Mouse (Mus musculus): ENCODE data around the gene Rcvrn. TPM values are rescaled to one million over a fixed set of nuclear protein-coding genes. Genes with fewer than 3 reads are reported as not detected.

The Rcvrn gene
- total RNA-seq, 1 experiment from 2014 or later, result not detected

DNA sequence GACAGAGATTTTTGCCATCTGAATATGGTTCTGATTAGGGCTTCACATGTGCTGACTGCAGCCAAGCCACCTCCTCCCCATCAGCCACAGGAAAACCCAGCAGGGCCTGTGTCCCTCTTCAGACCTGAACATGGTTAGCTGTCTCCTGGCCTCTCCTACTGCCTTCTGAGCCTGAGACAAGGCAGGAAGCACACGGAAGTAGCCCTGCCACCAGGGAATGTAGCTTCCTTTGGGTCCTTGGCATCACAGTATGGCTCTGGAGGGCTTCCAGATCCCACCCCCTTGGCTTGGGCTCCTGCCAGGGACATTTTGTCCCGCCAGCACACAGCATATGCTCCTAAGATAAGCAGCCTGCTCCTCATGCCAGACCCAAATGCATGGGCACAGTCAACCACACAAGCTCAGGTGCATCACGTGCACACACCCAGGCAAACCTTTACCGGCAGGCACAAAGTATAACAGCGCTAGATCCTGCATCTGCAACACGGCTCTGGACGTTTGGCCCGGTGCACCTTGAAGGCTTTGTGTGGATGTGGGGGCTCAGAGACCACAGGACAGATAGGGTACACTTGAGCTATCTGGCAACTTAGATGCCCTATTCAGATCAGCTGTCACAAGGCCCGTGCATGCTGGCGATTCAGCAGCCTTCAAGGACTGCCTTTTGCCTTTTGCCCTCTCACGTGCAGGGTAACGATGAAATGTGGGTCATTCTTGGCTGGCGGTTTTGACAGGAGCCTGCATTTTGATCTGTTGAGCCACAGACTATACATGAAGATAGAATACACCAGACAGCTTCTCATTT lies 27.4 kb upstream of the Rcvrn start:
- peak; percentile 50 for ATAC-seq (replicated peaks; ENCODE audit: low read depth, poor library complexity, severe bottlenecking)

DNA sequence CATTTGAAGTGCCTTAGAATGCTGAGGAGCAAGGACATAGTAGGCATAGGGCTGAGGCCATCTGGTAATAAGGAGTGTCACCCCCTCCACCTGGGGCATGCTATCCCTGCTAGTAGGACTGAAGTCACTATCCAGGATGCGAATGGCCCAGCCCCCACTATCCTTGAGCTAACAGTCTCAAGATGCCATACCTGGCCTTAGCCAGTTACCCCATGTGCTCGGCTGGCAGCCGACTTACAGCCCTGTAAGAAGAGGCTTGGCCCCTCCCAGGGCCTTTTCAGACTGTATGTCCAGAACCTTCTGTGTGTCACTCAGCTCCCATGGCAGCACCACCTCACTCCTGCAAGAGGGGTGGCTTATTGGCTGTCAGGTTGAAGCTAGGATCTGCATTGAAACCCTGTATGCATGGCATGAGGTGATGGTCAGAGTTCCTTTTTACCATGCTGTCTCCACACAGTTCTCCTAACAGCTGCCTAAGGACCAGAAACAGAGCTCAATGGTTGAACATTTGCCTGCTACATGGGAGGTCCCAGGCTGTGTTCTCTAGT lies 26.6 kb upstream of the Rcvrn start:
- ATAC-seq (replicated peaks; ENCODE audit: low read depth, poor library complexity, severe bottlenecking), result no peak

DNA sequence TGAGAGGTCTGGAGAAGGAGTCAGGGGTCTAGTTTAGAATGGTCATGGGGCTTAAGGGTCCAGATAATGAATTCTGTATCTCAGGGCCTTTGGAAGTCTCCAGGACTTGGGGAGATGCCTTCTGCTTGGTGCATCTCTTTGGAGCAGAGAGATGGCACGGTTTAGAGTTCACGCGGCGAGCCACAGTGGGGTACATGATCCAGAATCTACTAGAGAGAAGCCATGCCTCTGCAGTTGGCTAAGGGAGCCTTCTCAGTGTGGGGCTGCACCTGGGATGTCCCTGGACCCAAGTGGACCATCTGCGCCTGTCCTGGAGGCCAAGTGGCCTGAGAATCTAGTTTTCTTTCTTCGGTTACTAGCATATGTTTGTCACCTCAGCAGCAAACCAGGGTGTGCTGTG lies 25.1 kb upstream of the Rcvrn start:
- ATAC-seq (replicated peaks; ENCODE audit: low read depth, poor library complexity, severe bottlenecking), result no peak

DNA sequence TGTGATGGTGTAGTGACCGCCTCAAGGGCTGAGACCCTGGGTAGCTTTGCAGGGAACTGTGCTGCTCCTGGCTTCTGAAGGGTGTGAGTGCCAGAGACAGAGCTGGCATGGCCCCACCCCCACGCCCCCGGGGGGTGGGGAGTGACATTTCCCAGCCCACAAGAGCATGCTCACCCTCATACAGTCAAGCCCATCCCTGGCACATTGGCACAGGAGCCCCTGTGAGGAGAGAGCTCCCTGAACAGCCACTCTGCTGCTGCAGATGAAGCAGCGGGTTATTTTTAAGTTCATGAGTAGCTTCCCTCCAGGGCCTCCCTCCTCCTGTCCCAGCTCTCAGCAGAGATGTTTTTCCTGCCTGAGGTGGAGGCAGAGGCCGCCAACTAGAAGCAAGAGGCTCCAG lies 23.0 kb upstream of the Rcvrn start:
- no peak for ATAC-seq (replicated peaks; ENCODE audit: low read depth, poor library complexity, severe bottlenecking)

DNA sequence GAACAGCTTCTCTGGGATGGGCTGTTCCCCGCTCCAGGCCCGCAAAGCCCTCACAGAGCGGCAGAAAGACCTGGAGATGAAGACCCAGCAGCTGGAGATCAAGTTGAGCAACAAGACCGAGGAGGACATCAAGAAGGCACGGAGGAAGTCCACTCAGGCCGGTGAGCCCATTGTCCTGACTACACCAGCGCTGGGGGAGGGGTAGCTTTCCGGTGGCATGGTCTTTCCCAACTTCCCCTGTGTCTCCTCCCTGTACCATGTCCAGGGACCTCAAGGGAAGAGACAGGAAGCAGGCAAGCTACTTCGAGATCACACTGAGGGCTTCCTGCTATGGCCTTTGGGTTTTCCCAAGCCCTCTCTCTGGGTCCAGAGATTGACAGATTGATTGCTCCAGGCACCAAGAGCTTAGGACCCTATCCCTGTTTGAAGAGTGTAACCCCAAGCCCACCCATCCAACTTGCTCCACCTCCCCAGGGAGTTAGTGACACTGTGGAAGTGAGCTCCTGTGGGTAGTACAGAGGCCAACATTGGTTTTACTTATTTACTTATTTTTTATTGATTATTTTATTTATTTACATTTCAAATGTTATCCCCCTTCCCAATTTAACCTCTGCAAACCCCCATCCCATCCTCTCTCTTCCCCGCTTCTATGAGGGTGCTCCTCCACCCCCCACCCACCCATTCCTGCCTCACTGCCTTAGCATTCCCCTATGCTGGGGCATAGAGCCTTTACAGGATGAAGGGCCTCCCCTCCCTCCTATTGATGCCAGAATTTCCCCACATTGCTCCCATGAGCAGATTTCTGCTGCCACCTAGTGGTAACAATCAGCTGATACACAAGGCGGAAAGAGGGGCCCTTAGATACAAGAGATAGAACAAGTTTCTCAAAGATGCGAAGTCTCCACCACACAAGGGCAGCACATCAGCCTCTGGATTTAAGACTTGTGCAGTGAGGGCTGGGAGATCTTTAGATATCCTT lies 19.3 kb upstream of the Rcvrn start:
- peak; percentile 74 for ATAC-seq (replicated peaks; ENCODE audit: low read depth, poor library complexity, severe bottlenecking)

DNA sequence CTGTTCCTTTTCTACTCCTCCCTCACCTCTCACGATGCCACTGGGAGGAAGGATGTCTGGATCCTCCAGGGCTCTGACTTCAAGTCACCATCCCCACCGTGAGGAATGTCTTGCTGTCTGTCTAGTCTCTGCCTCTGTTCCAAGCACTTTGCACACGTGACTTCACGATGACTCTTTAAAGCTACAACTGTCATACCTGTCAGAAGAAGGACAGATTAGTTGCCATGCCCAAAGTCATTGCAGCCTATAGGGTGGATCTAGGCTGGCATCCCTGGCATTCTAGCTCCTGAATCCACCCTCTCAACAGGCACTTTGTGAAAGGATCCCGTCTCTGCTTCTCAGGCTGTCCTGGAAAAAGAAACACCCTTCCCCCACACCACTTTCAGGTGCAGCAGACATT lies 15.8 kb upstream of the Rcvrn start:
- ATAC-seq (replicated peaks; ENCODE audit: low read depth, poor library complexity, severe bottlenecking), result no peak

DNA sequence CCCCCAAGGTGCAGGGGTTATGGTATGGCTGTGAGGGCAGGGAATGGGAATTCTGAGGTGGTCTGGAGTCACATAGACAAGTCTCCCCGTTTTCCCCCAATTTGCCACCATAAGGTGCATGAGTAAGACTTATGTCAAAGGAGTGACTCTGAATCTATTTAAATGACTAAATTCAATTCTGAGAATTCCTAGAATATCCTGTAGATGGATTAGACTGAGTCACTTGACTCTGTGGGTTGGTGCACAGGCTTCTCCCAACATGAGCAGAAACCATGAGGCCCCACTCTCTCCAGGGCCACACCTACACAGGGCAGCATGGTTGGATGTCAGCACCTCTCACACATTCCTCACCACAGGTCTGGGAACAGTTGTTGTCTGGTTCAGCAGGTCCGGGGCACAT lies 15.2 kb upstream of the Rcvrn start:
- ATAC-seq (replicated peaks; ENCODE audit: low read depth, poor library complexity, severe bottlenecking), result no peak

DNA sequence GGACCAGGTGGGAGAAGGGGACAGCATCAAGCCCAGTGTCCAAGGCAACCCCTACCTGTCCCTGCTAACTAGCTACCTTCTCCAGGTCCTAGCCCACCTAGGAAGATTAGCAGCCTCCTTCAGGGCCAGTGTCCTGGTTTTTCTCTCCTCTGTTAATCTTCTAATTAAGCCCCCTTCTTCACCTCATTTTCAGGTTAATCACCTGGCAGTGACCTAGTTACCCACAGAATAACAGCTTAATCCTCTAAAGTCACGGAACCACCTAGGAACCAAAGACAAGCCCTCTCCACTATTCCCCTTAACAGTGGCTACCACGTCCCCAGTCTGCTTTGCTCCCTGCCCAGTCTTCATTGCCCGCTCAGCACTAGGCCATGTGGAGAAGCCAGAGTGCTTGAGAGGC lies 13.3 kb upstream of the Rcvrn start:
- no peak for ATAC-seq (replicated peaks; ENCODE audit: low read depth, poor library complexity, severe bottlenecking)

DNA sequence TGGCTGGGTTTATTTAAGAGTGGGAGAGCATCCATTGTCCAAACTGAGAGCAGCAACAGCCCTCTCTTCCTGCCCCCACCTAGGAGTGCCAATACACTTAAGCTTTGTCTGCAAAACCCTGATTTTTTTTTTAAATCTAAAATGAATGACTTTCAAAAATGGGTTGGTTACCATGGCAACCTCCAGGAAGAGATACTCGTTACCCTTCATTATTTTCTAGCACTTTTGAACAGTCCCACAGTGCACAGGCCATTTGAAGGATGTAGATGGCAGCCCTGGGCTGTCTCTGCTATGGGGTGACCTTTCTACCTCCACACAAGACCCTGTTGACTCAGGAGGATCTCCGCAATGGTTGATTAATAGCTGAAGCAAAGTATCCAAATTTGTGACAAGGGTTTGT lies 9.0 kb upstream of the Rcvrn start:
- ATAC-seq (replicated peaks; ENCODE audit: low read depth, poor library complexity, severe bottlenecking), result no peak

DNA sequence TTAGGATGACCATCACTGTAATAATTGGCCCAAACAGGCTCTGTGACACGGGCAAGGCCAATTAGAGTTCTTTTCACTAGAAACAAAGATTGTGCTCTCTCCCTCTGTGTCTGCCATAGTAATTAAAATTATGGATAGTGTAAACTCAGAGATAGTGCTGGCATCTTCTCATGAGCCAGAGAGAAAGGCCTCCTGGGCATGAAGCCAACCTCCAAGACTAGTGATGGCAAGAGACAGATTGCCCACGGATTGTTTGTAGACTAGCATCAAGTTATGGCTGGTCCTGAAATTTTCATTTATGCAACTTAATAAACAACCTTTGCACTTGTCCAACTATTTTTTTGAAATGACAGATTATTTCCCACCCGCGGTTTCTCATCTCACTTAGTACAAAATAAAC lies 17.9 kb downstream of the Rcvrn start:
- ATAC-seq (replicated peaks; ENCODE audit: low read depth, poor library complexity, severe bottlenecking), result no peak

DNA sequence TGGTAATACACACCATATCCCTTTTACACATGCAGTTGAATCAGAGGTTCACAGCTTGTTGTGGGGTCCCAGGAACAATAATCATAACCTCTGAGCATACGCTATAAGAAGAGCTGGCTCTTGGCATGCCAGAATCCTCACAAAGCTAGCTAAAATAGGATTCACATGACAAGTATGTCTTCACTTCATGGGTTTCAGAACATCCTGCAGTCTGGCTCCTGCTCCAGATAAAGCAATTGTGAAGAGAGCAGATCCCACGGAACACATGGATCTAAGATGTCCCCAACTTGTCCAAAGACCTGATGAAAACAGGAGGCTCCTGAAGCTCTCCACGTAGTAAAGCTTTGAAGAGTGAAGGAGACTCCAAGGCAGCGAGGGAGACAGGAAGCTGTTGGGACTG lies 20.3 kb downstream of the Rcvrn start:
- no peak for ATAC-seq (replicated peaks; ENCODE audit: low read depth, poor library complexity, severe bottlenecking)

DNA sequence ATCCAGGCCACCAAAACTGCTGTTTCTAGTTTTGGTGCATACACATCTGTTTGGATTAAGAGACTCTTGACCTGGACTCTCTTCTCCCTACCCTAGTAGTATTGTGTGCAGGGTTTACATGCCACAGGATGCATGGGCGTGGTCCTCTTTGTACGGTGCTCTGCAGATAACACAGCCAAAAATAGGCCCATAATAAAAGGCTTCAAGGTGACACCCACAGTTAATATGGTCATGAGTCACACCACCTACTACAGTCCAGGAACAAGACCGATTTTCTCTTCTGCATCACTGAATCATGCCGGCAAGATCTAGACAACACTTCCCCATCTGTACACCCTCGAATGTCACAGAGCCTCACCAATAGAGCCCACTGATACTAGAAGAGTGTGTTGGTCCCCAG lies 26.4 kb downstream of the Rcvrn start:
- no peak for ATAC-seq (replicated peaks; ENCODE audit: low read depth, poor library complexity, severe bottlenecking)

DNA sequence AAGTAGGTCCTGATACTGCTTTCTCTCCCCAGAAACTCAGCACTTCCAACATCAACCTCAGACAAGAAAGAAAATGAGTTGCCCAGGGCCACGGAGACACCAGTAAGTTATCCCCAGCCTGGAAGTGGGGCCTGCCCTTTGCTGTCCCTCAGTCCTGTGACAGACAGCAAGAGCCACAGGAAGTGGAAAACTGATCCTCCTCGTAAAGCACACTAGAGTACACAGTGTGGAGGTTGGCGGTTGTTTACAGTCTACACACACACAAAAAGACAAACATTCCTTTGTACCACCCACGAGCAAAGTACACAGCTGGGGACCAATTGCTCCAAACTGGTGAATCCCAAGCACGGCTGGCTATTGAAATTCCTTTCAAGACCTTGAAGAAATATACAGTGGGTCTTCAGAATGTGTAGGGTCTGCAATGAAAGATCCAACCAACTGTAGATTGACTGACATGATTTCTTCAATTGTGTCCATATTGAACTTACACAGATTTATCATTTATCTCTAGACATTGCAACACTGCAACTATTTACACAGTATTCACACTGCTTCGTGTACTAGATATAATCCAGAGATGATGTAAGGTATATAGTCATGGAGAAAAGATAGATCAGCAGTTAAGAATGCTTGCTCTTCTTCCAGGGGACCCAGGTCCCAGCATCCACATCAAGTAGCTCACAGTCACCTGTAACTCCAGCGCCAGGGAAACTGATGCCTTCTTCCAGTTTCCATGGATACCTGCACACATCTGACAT lies 27.5 kb downstream of the Rcvrn start:
- ATAC-seq (replicated peaks; ENCODE audit: low read depth, poor library complexity, severe bottlenecking), result no peak

DNA sequence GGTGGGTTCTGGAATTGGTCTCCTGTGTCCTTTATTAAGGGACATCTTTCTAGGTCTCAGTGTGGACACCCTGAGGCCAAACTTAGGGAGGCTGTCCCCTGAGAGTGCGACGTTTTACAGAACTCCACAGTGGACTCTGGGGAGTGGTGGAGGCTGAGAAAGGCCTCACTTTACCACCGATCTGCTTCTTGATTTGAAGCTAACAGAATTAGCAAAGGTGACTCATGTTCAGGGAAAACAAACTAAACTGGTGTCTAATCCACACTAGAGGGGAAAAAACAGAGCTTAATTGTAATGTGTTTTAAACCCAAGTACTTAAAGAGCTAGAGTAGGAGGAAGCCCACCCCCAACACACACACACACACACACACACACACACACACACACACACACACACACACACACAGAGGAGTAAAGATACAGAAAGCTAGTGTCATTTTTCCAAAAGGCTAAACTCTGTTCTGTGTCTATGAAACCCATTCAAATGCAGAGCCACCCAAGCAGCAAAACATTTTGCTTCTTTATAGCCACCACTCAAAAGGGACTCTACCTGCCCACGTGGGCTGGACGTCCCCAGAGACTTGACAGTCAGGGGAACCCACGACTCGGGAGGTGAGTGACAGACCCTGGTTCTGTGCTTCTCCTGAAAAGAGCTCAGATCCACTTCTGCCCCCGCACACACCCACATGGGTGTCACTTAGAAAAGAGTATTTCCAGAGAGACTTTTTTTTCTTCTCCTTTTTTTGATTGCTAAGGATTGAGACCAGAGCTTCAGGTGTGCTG lies 28.3 kb downstream of the Rcvrn start:
- ATAC-seq (replicated peaks; ENCODE audit: low read depth, poor library complexity, severe bottlenecking), result no peak

DNA sequence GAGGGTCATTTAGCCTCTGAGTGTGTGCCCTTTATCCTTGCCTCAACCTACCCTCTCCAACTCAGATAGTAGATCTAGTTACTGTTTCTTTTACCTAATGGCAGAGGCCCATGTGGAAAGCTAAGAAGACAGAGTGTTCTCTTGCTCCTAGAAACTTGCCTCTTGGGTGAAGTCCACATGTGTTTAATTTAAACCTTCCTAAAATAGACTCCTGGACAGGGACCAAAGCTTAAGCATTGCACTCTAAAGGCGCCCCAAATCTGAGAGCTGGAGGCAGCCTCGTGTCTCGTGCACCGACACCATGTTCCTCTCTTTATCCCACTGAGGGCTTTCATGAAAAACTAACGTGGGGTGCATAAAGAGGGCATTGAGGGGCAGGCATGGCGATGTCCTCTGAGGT lies 32.0 kb downstream of the Rcvrn start:
- ATAC-seq (replicated peaks; ENCODE audit: low read depth, poor library complexity, severe bottlenecking), result no peak

DNA sequence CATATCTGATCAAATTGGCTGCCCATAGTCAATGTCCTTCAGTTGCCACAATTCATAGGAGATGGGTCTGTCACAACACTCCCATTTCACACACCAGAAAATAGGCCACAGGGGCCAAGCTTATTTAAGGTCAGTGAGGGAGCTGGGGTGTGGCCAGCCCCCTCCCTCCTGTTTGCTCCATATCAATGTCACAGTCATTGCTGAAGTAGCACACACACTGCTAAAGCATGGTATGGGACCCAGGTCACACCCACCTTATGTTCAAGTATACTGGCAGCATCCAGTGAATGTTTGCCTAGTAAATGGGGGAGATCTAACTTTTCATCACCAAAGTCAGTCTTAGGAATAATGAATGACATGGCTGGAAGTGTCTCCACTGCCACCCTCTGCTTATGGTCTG lies 33.6 kb downstream of the Rcvrn start:
- ATAC-seq (replicated peaks; ENCODE audit: low read depth, poor library complexity, severe bottlenecking), result no peak

DNA sequence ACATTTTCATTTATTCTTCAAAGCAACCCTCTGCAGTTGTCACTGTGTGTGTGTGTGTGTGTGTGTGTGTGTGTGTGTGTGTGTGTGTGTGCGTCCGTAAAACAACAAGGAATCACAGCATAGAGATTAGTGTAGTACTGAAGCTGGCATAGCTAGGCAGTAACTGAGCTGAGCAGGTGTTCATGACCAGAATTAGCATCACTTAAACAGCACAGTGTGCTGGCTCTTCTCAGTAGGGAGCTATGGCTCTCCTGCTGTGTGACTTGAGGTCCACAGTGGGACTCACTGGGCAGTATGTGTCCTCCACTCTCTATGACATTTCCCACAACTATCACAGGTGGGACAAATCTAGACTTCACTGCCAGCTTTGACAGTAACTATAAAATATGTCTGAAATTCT lies 35.9 kb downstream of the Rcvrn start:
- ATAC-seq (replicated peaks; ENCODE audit: low read depth, poor library complexity, severe bottlenecking), result no peak

DNA sequence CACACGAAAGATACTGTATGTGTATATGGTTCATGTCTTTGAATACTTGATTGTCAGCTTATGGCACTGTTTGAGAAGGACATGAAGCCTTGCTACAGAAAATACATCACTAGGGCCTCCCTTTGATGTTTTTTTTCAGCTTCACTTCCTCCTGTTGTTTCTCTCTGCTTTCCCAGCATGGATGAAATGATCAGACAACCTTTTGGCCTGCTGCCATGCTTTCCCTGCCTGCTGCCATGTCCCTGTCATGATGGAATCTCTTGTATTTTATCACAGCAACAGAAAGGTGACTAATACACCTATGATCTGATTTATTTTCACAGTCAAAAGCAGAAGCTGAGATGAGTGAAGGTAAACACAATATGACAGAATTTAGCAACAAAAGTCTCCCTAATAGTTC lies 38.6 kb downstream of the Rcvrn start:
- no peak for ATAC-seq (replicated peaks; ENCODE audit: low read depth, poor library complexity, severe bottlenecking)

DNA sequence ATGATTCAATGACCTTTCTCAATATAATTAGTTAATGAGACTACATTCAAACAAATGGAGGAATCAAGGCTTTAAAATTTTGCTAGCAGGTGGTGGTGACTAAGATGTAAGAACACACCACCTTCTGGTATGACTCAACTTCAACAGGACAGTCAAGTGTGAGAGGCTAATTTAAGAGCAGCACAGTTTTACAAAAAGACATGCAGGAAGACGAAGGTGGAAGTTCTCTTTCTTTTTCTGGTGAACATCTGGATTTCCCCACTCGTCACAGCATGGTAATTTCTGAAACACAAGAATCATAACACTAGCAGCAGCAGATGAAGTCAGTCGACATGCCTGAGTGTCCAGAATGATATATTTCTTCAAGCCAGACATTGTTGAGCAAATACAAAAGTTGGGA lies 39.5 kb downstream of the Rcvrn start:
- no peak for ATAC-seq (replicated peaks; ENCODE audit: low read depth, poor library complexity, severe bottlenecking)

DNA sequence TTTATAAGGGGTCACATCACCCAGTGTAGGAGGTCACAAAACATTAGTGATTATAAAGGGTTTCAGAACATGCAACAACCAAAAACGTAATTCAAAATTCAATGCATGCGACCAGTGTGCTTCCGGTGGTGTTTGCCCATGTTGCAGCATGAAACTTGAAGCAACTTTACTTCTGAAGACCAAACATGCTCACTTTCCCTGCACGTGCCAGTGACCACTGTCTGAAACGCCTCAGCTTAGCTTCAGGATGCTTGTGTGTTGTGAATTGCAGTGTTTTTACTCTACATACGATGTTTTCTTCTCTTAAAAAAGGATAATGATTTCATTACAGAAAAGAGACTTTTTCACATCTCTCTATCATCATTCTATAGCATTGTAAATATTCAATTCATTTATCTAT lies 43.2 kb downstream of the Rcvrn start:
- ATAC-seq (replicated peaks; ENCODE audit: low read depth, poor library complexity, severe bottlenecking), result no peak
